Mouse (Mus musculus): ENCODE data around the gene Alg2.

Alg2 gene

DNA sequence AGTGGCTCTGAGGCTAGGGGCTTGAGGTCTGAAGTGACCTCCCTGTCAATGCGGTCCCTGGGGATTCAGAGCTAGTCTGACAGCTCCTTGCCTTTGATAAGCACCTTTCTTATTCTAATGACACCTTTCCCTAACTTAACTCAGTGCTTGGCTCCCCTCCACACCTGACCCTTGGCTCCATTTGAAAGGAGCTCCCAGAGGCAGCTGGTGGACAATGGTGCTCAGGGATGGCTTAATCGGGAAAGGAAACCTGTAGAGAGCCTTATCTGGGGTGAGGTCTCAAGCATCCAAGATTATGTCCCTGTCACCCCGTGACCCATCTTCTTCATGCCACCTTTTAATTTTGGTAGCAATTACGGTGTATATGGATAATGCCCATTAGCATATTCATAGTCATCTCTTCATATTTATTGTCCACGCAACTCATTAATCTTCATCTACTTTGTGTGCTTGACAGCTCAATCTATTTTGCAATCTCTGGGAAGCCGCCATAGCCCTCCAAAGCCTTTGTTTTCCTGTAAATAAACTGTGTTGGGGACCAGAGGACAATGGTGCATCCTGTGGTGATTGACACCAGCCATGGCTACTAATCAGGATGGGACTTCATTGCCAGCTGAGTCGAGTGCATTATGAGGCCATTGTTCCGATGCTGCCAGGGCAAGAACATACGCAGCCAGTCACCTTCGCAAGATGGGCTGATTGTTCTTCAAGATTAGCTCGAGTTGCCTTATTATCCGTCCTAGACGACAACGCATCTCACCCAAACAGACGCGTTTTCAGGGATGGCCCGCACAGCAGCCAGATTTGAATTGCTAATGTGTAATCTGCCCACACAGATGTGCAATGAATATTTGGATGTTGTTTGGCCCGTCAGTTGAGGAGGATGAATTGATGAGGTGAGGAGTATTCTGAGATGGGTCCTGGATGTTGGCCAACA, 24.3 kb downstream of the Alg2 start:
- no peak for DNase-seq

DNA sequence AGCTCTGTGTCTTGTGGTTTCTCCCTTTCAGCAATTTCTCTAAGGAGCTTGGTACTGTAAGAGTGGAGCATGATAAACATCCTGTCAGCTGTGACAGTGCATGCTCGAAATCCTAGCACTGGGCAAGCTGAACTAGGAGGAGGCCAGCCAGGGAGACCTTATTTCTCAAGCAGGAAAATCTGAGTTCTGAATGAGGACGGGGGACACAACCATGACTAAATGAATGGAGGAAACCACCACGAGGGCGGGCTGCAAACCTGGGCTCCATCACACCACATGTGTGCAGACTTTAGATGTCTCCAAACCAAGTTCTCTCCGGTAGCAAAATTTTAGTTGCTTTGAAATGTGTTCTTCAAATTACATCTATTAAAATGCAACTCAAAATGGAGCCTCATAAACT, 25.0 kb downstream of the Alg2 start:
- DNase-seq, result no peak

DNA sequence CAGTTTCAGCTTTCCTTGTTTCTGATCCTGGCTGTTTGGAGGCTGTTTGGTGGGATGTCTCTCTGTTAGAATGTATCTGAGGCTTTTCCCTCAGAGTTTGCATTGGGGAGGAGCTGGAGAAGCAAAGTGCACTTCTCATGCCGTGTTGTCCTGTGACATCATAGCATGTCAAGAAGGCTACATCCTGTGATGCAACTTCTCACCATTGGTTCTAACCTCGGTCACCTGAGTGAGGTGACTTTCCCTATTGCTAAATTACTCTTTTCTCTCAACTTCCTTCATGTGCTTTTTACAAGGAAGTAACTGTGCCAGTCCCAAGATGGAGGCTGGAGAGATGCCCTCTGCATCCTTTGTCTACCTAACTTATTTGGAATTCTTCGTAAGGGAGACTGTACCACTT, 25.6 kb downstream of the Alg2 start:
- no peak for DNase-seq

DNA sequence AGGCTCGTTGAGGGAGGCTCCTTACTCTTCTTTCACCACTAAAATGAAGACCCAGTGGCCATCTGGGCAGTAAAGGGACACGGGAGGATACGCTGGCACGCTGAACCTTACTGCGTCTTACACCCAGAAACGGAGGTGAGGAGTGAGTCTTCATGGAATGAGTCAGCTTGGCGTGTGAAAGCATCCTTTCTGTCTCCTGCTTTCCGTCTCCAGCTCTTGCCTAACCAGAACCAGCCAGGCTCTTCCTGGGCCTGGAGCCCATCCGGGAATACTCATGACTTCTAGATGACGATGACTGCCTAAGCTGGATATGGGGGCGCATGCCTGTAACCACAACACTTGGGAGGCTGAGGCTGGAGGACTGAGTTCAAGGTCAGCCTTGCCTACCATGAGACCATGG, 33.2 kb downstream of the Alg2 start:
- DNase-seq, result no peak

DNA sequence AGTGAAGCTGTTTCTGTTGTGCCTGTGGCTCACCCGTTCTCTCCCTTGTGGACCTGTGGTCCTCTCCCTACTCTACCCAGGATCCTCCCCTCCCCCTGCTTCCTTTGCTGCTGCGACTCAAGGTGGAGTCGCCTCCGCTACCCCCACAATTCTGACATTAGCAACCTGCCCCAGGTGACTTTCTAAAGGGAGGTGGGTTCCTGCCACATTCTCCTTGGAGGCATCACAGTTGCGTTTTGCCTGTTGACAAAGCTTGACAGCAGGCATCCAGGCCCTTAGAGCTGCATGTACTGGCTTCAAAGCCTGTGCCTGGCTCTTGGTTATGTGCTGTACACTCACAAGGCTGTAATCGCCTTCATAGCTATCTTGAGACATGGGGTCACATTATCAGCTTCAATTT, 35.2 kb downstream of the Alg2 start:
- DNase-seq, result no peak

DNA sequence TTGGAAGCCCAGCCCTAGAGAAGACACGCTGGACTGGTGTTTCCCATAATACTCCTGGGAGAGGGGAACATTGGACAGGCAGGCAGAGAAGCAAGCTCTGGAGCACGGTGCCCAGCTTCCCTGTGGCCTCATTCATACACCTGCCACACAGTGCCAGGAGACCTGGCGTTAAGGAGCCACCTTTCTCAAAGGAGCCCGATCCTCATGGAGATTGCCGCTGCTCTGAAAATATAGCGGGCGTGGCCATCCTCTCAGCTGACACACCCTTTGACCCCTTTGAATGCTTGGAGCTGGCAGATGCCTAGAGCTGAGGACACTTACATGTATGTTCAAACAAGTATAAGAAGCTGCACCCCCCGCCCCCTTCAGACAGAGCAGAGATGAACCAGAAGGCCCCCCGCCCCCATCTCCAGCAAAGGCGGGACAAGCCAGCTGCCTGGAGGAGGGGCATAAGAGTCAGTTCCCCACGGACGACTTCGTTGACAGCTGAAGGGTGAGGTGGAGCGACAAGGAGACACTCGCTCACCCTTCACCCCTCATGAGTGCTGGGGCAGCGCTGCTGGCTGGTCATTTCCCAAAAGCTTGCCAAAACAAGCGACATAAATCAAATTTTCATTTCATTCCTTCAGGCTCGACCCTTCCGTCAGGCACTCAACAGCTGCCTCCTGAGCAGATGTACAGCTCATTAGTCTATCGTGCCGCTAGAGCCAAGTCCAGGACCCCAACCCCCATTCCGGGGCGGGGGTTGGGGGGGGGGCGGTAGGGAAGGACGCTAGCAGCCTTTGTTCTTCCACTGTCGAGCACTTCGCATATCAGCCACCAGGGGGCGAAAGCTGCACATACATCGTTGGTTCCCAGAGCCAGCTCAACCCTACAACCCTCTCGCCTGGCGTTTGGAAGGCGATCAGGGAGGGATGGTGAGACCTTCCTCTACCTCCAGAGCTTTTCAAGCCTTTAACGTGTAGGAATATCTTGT, 36.5 kb downstream of the Alg2 start:
- peak; percentile 81 to 90 for DNase-seq

DNA sequence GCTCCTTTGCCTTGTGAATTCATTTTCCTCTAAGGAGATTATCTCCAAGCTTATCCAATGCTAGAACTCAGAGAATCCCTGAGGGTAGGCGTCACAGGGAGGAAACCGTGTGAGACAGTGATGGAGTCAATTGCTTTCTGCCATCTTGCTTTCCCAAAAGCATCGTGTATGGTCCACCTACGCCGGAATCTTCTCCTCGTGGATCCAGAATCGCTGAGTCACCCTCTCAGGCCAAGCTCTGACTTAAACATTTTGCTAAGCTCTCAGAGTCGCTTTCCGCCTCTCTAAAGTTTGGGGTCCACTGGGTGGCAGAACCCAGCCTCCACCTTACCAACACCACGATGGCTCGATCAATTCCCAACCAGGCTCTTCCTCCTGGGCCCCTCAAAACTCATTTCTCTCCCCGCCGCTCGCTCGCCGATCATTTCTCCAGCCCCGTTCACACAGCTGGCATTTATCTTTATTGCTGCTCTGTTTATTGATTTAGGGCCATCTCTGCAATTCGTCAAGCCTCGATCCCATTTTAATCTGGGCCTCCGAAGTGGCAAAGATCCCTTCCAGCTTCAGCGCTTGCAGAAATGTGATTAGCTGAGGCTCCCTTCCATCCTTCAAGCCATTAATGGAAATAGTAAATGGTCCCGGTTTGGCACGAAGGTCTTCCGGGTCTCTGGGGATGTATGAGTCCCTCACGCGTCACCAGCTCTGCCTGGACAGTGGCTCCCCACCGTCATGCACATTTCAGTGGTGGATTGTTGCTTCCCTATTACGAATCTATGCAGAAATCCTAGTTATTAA, 38.4 kb downstream of the Alg2 start:
- DNase-seq, result no peak

DNA sequence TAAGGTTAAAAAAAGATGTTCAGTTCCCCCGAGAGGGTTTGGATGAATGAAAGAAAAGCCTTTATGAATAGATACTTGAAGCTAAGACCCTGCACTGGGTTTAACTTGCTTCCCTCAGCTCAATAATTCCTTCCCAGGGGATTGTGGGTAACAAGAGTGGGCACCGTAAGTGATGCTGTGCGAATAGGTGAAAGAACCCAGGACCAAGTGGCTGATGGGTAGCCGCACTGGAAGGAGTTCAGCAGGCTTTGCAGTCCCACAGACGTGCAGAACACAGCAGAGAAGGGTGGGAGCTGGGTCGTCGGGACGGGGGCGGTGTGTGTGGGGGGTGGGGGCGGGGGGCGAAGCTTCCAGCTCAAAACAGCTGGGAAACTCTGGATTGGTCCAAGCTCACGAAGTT, 39.0 kb downstream of the Alg2 start:
- DNase-seq, result no peak

DNA sequence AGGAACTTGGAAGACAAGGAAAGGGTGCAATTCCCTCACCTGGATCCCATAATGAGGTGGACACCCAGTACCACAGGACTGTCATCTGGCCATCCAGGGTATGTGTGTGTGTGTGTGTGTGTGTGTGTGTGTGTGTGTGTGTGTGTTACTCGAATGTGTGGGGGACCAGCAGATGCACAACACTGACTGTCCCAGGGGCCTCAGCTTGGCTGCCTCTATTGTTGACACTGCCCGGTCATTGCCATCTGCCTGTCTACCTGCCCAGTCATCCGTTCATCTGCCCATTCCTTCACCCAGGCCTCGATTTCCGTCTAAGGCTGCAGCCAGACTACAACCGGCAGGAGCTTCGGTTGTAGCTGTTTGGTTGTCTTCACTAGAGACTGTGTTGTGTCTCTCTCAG, 41.4 kb downstream of the Alg2 start:
- no peak for DNase-seq

DNA sequence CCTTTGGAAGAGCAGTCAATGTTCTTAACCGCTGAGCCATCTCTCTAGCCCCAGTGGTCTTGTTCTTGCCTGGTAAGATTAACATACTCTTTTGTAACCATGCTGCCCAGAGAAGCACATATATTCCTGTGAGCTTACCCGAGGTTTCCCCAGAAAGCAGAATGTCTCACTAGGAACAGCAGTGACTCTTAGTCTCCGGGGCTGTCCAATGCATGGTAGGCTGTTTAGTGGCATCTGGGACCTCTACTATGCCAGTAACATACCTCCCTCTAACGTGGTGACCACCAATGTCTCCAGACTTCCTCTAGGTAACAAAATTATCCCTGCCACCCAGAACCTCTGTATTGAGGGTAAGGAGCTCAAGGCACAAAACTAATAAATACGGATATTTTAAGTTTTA, 43.1 kb downstream of the Alg2 start:
- no peak for DNase-seq

DNA sequence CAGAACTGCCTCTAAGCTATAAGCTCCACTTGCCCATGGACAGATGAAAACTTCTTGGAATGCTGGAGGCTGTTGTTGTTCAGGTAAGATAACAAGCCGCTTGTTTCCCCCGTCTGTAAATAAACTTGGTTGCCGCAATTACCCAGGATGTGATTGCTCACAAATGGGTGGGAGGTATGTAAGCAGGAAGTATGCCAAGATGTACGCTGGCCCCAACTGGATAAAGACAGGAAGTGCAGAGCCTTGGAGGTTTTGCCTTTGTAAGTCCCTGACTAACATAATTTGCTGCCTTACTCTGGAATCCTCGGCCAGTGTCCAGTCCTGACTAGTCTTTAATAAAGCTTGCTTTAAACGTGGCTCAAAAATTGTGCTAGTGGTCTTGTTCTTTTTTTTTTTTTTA, 43.6 kb downstream of the Alg2 start:
- DNase-seq, result no peak

DNA sequence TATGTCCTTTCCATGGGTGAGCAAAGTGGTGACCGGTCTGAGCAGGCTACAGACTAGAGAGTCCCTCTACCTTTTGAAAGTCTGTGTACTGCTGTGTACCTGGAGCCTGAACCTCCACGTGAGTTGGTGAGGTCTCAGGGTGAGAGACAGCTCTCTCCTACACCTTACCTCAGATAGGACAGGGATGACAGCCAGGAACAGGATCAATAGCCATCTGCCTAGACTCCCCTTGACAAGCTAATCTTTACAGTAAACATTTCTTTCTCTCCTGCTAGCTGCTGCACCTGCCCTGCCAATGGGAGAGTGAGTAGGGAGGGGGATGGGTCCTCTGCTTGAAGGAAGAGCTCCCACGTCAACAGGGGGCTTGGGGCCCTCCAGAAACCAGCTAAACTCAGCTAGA, 46.5 kb downstream of the Alg2 start:
- no peak for DNase-seq

DNA sequence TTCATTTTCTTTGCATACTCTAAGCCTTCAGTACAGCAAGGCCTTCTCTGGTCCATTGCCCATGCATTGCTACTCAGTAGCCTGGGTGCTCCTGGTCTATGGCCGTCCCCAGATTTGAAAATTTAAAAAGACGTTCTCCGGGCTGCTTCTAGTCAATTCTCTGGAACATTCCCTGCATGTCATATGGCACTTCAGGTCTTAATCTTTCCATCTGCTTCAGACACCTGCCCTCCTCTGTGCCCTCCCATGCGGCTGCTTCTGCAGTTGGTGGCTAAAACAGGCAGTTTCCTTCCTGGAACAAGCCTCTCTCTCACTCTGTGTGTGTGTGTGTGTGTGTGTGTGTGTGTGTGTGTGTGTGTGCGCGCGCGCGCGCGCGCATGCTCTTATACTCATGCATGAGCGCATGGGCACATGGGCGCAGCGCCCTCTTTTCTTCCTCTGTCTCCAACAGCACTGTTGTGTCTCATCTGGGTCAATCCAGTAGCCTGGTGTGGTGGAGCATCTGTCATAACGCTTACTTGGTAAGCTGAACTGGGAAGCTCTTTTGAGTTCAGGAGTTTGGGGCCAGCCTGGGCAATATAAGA, 48.8 kb downstream of the Alg2 start:
- no peak for DNase-seq

DNA sequence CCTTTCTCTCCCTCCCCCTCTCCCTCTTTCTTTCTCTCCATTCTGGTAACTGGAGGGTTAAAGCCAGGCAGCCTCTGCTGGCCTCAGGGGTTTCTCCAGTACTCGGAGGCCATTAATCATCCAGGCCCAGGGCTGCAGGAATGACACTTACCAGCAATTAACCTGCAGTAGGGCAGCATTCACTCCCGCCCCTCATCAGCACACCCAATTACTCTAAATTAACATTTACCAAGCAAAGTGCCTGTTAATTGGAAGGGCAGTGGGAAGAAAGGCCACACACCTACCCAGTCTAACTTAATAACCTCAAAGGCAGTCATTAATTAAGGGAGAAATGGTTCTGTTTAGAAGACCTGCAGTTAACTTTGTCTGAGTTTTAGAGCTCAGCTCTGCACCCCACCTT, 49.8 kb downstream of the Alg2 start:
- peak in 1 of 2 experiments; percentile 12 for DNase-seq

DNA sequence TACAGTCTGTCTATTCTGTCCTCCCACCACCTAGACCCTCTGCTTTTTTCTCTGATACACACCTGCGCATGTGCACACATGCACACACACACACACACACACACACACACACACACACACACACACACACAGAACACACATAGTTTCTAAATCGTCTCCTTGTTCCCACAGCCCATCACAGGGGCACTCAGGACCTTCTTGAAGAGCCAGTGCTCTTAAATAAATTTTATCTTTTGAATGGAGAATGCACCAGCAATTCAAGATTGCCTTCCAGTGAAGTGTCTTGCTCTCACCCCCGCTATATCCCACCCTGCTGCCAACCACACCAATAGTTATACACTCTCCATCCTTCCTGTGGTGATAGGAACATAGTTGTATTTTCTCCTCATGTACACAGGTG, 51.2 kb downstream of the Alg2 start:
- no peak for DNase-seq

DNA sequence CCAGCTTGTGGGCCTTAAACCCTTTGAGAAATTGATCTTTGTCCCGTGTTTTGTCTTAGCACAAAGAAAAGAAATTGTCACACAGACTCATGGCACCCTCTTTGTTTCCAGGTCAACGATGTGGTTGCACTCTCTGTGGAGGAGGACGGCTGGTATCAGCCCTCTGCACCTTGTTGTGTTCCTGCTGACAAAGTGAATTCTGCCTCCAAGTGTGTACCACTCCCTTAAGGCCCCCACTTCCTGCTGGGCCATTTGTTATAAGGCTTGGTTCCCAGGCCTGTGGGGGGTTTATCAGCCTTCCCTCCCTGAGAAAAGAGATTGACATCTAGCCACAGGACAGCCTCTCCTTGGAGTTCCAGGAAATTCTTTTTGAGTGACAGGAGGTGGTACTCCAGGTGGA, 51.9 kb downstream of the Alg2 start:
- no peak for DNase-seq

DNA sequence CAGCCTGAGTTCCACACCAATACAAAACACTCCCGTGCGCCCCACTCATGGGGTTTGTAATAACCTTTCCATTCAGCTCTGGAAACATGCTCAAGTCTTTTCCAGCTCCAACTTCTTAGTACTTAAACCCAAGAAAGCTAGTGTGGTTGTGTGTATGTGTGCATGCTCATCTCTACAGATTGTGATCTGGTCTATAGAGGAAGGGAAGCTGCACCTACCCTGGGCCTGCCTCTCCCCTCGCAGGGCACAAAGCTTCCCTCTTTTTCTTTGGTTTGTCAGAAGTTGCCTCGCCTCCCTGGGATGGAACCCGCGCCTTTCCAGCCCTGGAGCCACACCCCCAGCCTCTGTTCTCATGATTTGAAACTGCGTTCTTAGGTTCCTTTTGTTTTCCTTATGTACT, 53.9 kb downstream of the Alg2 start:
- DNase-seq, result no peak

DNA sequence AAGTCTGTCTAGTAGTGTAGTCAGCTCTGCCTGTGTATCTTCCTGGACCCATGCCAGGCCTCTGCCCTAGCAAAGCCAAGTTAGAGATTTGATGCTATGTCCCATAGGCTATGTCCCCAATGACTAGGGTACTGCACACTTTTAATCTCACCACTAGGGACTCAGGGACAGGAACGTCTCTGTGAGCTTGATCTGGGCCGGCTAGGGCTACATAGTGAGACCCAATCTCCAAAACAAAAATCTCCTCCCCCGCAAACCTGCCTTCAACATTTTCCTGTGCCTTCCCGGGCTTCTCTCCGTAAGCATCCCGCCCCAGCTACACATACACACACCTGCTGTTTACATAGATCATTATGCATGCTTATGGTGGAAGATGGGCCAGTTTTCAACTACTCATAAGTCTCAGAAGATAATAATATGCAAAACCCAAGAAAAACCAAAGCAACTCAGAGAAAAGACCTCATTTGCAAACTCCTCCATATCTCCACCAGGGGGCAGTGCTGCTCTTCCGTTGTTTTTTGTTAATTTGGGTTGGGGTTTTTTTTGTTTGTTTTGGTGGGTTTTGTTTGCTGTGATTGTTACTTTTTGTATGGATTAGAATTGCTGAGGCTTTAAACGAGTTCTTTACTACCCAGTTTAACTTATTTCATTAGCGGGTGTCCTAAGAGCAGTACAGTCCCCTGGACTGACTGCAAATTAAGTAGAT, 54.7 kb downstream of the Alg2 start:
- DNase-seq, result peak in 1 of 2 experiments; percentile 24

DNA sequence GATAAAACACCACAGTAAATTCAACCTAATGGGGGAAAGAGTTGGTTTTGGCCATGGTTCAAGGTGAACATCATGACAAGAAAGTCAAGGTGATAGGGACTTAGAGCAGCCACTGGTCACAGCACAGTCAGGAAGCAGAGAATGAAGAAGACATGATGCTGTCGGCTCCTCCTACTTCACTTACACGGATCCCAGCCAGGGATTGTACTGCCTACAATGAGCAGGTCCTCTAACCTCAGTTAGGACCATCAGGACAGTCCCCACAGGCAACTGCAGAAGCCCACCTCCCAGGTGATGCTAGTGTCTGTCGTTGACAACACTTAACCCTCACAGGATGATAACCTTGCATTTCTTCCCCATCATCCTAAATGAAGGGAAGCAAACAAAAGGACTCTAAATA, 56.3 kb downstream of the Alg2 start:
- no peak for DNase-seq

All from kidney, postnatal 36 days (tissue).